Mouse (Mus musculus) embryo, embryonic 9.5 days (tissue): ENCODE measurements around the gene Gpr107.
A peak's percentile ranks its signal among the peaks of the same experiment; 100 is the strongest.

Experiments used
- DNase-seq: peaks from one replicate; pipeline ENCODE4 v3.0.0-alpha.2; 2017; ENCODE audit errors: extremely low spot score

Gpr107 gene

GRCm38 (mm10) chr2:31246251-31246971, 94.3 kb downstream of the Gpr107 start:
- DNase-seq = peak; percentile 68

DNA sequence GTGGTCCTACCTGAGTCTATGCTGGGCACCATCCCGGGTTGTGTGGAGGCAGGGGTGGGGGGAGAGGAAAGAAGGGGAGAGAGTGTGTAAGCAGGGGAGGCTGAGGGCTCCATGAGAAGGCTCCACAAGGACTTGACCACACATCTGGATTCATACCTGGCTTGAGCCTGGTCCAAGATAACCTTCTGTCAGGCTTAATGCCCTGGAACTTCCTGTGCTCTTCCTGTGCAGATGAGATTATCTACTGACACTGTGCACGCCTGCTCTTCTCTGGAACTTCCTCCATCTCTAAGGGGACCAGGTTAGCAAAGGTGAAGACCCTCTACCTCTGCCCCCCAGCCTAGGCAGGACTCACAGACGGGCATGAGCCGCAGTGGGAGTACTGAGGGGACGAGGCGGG, 96.7 kb downstream of the Gpr107 start:
- no peak for DNase-seq

DNA sequence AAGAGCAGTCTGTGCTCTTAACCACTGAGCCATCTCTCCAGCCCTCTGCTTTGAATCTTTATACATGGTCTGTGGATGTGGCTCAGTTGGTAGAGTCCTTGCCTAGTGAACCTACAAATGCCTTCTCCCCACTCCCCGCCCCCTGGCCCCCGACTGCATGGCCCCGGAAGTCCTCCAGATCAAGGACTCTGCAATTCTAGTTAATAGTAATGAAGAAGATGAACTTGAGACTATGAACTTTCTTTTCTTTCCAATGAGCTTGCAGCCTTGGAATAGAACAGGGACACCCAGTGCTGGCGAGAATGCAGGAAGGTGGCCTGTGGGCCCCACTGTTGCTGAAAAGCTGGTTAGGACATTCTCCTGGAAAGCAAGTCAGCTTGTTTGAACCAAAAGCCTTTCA, 100.1 kb downstream of the Gpr107 start:
- DNase-seq = no peak

DNA sequence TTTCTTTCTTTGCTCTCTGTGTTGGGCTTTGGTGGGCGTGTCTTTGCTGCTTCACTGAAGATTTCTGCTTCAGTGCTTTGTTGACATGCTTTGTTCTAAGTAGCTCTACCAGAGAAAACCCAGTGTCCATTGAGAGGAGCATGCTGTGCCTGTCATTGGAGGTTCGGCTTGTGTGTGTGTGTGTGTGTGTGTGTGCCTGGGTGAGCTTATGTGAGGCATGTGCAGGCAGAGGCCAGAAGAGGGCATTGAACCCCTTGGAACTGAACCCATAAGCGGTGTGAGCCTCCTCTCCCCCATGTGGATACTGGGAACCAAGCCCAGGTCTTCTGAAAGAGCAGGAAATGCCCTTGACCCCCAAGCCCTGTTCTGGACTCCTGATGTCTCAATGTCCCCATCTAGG, 101.3 kb downstream of the Gpr107 start:
- DNase-seq = no peak

GRCm38 (mm10) chr2:31254806-31255205, 102.7 kb downstream of the Gpr107 start:
- DNase-seq = no peak

- peak; percentile 55 for DNase-seq
Observed at GRCm38 (mm10) chr2:31255952-31256938, 104.1 kb downstream of the Gpr107 start.

- no peak for DNase-seq
Observed at GRCm38 (mm10) chr2:31257096-31257495, 105.0 kb downstream of the Gpr107 start.

DNA sequence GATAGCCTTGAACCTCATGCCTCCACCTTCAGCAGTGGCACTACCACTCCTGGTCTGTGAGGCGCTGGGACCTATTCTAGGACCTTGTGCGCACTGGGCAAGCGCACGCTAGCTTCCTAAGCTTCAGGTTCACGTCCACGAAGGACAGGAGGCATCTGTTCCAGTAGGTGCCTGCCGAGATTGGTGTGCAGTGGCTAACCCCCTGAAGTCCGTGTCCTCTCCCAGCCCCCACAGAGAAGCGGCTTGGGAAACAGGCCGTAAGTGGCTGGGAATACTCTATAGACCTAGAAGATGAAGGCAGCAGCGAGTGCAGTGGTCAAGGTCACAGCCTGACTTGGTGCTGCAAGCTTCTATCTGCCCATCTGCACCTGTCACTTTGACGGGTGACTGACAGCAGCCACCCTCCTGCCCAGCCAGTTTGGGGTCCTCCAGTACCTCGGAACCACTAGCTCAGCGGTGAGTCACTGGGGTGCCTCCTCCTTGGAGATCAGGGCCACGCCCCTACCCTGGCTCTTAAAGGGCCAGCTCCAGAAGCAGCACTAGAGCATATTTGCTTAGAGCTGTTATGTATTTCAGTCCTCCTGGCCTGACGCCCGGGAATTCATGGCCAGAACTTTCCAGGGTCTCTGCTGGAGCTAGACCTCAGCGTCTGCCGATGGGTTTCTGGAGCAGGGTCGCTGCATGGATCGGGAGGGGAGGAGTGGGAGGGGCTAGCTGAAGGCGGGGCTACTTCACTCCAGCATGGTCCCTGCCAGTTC, 106.7 kb downstream of the Gpr107 start:
- DNase-seq = peak; percentile 66

DNA sequence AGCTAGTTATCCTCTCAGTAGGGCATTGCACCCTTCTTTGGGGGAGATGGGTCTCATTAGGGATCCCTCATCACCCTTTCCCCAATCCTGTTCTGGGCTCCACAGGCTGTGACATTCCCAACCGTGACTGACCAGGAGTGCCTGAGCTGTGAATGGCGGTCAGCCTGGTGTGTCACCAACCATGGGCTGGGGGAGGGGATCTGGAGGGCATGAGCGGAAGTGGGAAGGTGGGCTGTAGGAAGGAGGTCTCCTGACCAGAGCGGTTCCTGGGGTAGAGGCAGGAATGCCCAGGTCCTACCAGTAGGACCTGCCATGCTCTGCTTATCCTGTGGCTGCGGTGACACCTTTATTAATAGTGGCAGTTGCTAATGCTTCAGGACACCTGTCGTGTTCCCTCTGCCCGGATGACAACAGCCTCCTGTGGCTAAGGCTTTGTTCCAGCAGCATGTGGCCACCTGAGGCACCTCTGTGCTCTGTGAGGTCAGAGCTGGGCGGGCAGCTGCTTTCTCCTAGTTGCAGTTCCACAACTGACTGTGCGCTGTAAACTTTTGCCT, 107.3 kb downstream of the Gpr107 start:
- no peak for DNase-seq

DNA sequence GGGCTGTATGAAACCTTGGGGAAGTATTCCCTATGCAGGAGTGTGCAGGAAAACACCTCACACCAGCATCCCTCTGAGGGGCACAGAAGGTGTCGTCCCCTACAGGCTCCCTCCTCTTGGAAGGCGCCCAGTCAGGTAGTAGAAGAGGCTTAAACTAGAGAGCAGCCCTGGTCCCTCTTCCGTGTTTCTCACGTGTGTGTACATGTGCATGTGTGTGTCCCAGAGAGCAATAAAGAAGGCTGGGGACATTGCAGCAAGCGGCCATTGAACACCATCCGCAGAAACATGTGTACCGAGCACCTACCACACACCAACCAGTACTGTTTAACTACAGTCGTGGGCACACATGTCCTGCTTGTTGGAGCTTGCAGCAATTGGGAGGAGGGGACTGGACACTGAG, 108.4 kb downstream of the Gpr107 start:
- no peak for DNase-seq

GRCm38 (mm10) chr2:31263039-31263461, 110.9 kb downstream of the Gpr107 start:
- DNase-seq = no peak

DNA sequence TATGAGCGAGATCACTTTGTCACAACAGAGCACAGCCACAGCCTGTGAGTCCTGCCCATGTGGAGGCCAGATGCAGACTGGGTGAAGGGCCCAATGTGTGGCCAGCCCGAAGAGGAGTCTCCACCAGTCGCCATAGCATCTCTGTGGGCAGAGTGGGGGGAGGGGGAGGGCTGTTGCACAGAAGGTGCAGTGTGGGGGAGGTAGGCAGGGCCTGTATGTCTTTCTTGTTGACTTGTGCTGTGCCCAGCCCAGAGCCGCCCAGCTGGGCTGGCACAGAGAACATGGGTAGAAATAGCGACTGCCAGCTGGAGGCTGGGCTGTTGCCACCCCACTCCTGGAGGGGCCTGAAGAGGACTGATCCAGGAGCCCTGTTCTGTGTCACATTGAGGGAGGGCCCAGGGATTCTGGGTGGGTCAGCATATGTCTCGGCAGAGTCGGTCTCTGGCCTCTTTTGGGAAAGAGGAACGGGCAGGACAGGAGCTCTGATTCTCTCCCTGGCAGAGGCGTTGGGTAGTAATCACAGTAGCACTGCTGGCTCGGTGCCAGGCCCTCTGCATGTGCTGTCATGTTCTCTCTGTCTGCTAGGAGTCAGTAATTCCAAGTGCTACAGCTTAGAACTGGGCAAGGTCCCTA, 111.7 kb downstream of the Gpr107 start:
- DNase-seq = no peak

DNA sequence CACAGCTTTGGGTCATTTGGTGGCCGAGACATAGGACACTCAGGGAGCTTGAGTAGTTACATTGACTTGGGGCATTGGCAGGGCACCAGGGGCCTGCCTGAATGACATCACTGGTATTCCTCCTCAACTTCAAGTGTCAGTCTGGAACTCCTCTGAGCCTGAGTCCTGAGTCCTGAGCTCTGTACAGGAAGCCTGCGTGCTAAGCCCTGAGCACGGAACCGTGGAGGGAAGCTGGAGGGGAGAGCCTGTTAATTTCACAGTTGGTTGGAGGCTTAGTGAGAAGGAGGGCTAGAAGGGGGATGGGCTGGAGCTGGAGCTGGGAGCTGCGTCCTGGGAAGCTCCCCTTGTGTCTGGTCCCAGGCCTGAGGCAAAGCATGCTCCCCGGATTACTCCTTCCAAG, 115.3 kb downstream of the Gpr107 start:
- no peak for DNase-seq
